Mouse (Mus musculus): ENCODE measurements around the gene Gm21987.
"Not testable (repeated sequence)": the region's sequence is repeated elsewhere in the genome, so short reads cannot be mapped to it uniquely, and the experiment has no call there.

DNA sequence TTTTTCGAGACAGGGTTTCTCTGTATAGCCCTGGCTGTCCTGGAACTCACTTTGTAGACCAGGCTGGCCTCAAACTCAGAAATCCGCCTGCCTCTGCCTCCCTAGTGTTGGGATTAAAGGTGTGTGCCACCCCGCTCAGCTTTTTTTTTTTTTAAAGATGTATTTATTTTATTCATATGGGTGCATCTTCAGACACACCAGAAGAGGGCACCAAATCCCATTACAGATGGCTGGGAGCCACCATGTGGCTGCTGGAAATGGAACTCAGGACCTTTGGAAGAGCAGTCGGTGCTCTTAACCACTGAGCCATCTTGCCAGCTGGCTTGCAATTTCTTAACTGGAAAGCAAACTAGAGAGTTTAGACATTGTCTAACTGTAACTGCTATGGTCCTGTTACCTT, 8.8 kb upstream of the Gm21987 start:
- not testable (repeated sequence) for TF ChIP-seq EP300, CTCF (IDR thresholded peaks at IDR 0.05; ENCODE audit: low read depth)
